Mouse (Mus musculus): ENCODE results near the gene Gm10160. TPM values are rescaled to one million over a fixed set of nuclear protein-coding genes. Genes with fewer than 3 reads are reported as not detected.

Gm10160 gene
- total and polyA plus RNA-seq, 3 experiments = not detected

GRCm38 (mm10) chr7:81880797-81881196 lies 25.2 kb upstream of the Gm10160 start:
- DNase-seq = no peak
- Histone ChIP-seq H3K4me3 (no peak overlapping the region), H3K4me1 (ENCODE audit: control insufficient read depth, insufficient read depth, low read length) (no peaks in the 10 kb centered on the region), H3K27ac (no peak overlapping the region), H3K27me3 (ENCODE audit: control insufficient read depth, insufficient read depth, low read length) (no peaks in the 10 kb centered on the region), H3K36me3 (ENCODE audit: control insufficient read depth, insufficient read depth, low read length) (no peaks in the 10 kb centered on the region), H3K9ac (ENCODE audit: low read depth, low read length) (no peak overlapping the region), H3K79me2 (replicated peaks; ENCODE audit: control insufficient read depth, insufficient read depth, low read length) (no peaks in the 10 kb centered on the region)
- TF ChIP-seq POLR2A (IDR thresholded peaks at IDR 0.05; ENCODE audit: insufficient read depth, low read depth, low read length) (no peak), EP300 (IDR thresholded peaks at IDR 0.05; ENCODE audit: insufficient read depth, low read depth, low read length) (no peak), CTCF (IDR thresholded peaks at IDR 0.05) (no peak)
- intact Hi-C loops (cut with DNase I) = no loop called here
- 85% methylated on average over 4 of the region's 4 CpGs for WGBS

DNA sequence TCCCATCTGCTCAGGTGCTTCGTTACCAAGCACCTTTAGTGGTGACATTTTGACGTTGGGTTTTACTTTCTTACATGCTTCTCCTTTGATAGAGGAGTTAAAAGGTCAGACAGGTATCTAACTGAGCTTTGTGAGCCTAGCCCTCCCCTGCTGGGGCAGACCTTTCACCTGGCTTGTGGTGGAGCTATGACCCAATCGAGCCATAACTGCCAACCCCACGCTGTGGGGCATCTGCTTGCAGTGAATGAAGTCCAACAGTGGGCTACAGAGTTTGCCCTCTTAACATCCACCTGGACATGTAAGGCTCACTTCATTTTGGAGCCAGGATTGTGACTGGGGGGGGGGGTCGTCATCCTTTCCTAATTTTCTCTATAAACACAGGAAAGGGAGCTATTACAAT lies 24.7 kb upstream of the Gm10160 start:
- Histone ChIP-seq H3K27me3 (ENCODE audit: control insufficient read depth, insufficient read depth, low read length) (no peaks in the 10 kb centered on the region), H3K79me2 (replicated peaks; ENCODE audit: control insufficient read depth, insufficient read depth, low read length) (no peaks in the 10 kb centered on the region), H3K36me3 (ENCODE audit: control insufficient read depth, insufficient read depth, low read length) (no peaks in the 10 kb centered on the region), H3K27ac (no peak overlapping the region), H3K4me3 (no peak overlapping the region), H3K9ac (ENCODE audit: low read depth, low read length) (no peak overlapping the region), H3K4me1 (ENCODE audit: control insufficient read depth, insufficient read depth, low read length) (no peaks in the 10 kb centered on the region)
- TF ChIP-seq CTCF (IDR thresholded peaks at IDR 0.05) = no peak
- no peak for TF ChIP-seq POLR2A (IDR thresholded peaks at IDR 0.05; ENCODE audit: insufficient read depth, low read depth, low read length)
- TF ChIP-seq EP300 (IDR thresholded peaks at IDR 0.05; ENCODE audit: insufficient read depth, low read depth, low read length) = no peak
- WGBS = 87% methylated on average over 5 of the region's 5 CpGs
- intact Hi-C loops (cut with DNase I) = no loop called here
- DNase-seq = no peak

GRCm38 (mm10) chr7:81875372-81875771 lies 19.8 kb upstream of the Gm10160 start:
- Histone ChIP-seq H3K4me1 (ENCODE audit: control insufficient read depth, insufficient read depth, low read length) (no peaks in the 10 kb centered on the region), H3K4me3 (no peak overlapping the region), H3K79me2 (replicated peaks; ENCODE audit: control insufficient read depth, insufficient read depth, low read length) (no peaks in the 10 kb centered on the region), H3K27ac (no peak overlapping the region), H3K9ac (ENCODE audit: low read depth, low read length) (no peak overlapping the region), H3K27me3 (ENCODE audit: control insufficient read depth, insufficient read depth, low read length) (no peaks in the 10 kb centered on the region), H3K36me3 (ENCODE audit: control insufficient read depth, insufficient read depth, low read length) (no peaks in the 10 kb centered on the region)
- no peak for DNase-seq
- WGBS = 53% methylated on average over 9 of the region's 9 CpGs
- intact Hi-C loops (cut with DNase I) = no loop called here
- TF ChIP-seq EP300 (IDR thresholded peaks at IDR 0.05; ENCODE audit: insufficient read depth, low read depth, low read length) = no peak
- no peak for TF ChIP-seq CTCF (IDR thresholded peaks at IDR 0.05)
- TF ChIP-seq POLR2A (IDR thresholded peaks at IDR 0.05; ENCODE audit: insufficient read depth, low read depth, low read length) = no peak

- H3K27ac ChIP-seq = no peak overlapping the region
- H3K9ac ChIP-seq (ENCODE audit: low read depth, low read length) = no peak overlapping the region
- peak in 1 of 2 experiments; percentile 18 for DNase-seq
- intact Hi-C loops (cut with DNase I) = no loop called here
- TF ChIP-seq POLR2A (IDR thresholded peaks at IDR 0.05; ENCODE audit: insufficient read depth, low read depth, low read length) (no peak), EP300 (IDR thresholded peaks at IDR 0.05; ENCODE audit: insufficient read depth, low read depth, low read length) (no peak), CTCF (IDR thresholded peaks at IDR 0.05) (no peak)
- no peaks in the 10 kb centered on the region for H3K27me3 ChIP-seq (ENCODE audit: control insufficient read depth, insufficient read depth, low read length)
- no peaks in the 10 kb centered on the region for H3K4me1 ChIP-seq (ENCODE audit: control insufficient read depth, insufficient read depth, low read length)
- no peaks in the 10 kb centered on the region for H3K79me2 ChIP-seq (replicated peaks; ENCODE audit: control insufficient read depth, insufficient read depth, low read length)
- no peaks in the 10 kb centered on the region for H3K36me3 ChIP-seq (ENCODE audit: control insufficient read depth, insufficient read depth, low read length)
- no peak overlapping the region for H3K4me3 ChIP-seq
- WGBS = 54% methylated on average over 6 of the region's 6 CpGs
Observed at GRCm38 (mm10) chr7:81874636-81875035, 19.0 kb upstream of the Gm10160 start.

DNA sequence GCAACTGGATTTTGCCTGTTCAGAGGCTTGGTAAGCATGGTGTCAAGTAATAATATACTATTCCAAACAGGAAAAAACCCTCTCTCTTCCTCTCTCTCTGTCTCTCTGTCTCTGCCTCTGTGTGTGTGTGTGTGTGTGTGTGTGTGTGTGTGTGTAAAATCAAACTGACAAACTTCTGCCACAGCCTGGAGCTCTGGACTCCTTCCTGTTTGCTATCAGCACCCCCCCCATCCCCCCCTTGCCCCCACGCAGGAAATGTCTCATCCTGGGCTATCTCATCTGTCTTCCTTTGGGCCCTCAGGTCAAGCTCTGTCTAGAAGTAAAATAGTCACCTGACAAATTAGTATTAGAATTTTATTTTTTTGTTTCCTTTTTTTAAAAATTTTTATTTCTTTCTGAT lies 18.2 kb upstream of the Gm10160 start:
- Histone ChIP-seq H3K79me2 (replicated peaks; ENCODE audit: control insufficient read depth, insufficient read depth, low read length) (no peaks in the 10 kb centered on the region), H3K36me3 (ENCODE audit: control insufficient read depth, insufficient read depth, low read length) (no peaks in the 10 kb centered on the region), H3K27me3 (ENCODE audit: control insufficient read depth, insufficient read depth, low read length) (no peaks in the 10 kb centered on the region), H3K27ac (no peak overlapping the region), H3K4me1 (ENCODE audit: control insufficient read depth, insufficient read depth, low read length) (no peaks in the 10 kb centered on the region), H3K4me3 (no peak overlapping the region), H3K9ac (ENCODE audit: low read depth, low read length) (no peak overlapping the region)
- intact Hi-C loops (cut with DNase I) = no loop called here
- TF ChIP-seq EP300 (IDR thresholded peaks at IDR 0.05; ENCODE audit: insufficient read depth, low read depth, low read length) = no peak
- TF ChIP-seq POLR2A (IDR thresholded peaks at IDR 0.05; ENCODE audit: insufficient read depth, low read depth, low read length) = no peak
- no peak for TF ChIP-seq CTCF (IDR thresholded peaks at IDR 0.05)
- DNase-seq = no peak
- WGBS = 61% methylated on average over 1 of the region's 1 CpGs

- no peak for TF ChIP-seq CTCF (IDR thresholded peaks at IDR 0.05)
- H3K4me1 ChIP-seq (ENCODE audit: control insufficient read depth, insufficient read depth, low read length) = no peaks in the 10 kb centered on the region
- no peaks in the 10 kb centered on the region for H3K79me2 ChIP-seq (replicated peaks; ENCODE audit: control insufficient read depth, insufficient read depth, low read length)
- intact Hi-C loops (cut with DNase I) = no loop called here
- no peak overlapping the region for H3K27ac ChIP-seq
- 75% methylated on average over 13 of the region's 13 CpGs for WGBS
- no peak overlapping the region for H3K9ac ChIP-seq (ENCODE audit: low read depth, low read length)
- H3K27me3 ChIP-seq (ENCODE audit: control insufficient read depth, insufficient read depth, low read length) = no peaks in the 10 kb centered on the region
- H3K36me3 ChIP-seq (ENCODE audit: control insufficient read depth, insufficient read depth, low read length) = no peaks in the 10 kb centered on the region
- no peak for DNase-seq
- H3K4me3 ChIP-seq = no peak overlapping the region
Observed at GRCm38 (mm10) chr7:81872493-81873013, 17.0 kb upstream of the Gm10160 start.
